Mouse (Mus musculus): ENCODE results near the gene Myh7. TPM values are rescaled to one million over a fixed set of nuclear protein-coding genes. Genes with fewer than 3 reads are reported as not detected.
"Not testable (repeated sequence)": the region's sequence is repeated elsewhere in the genome, so short reads cannot be mapped to it uniquely, and the experiment has no call there.

Myh7 gene
- total and polyA plus RNA-seq, 3 experiments: 0.16 to 0.90 (median 0.17) TPM

- TF ChIP-seq GATA2 (IDR thresholded peaks at IDR 0.05; ENCODE audit: borderline replicate concordance, low read depth, low read length) (no peak), TAL1 (conservative IDR thresholded peaks at IDR 0.05; ENCODE audit: low read depth, low read length) (no peak), GATA1 (IDR thresholded peaks at IDR 0.05; ENCODE audit: borderline replicate concordance, low read length) (no peak), POLR2AphosphoS5 (IDR thresholded peaks at IDR 0.05; ENCODE audit: insufficient replicate concordance, low read depth, low read length) (no peak), CTCF (IDR thresholded peaks at IDR 0.05; ENCODE audit: low read depth, low read length) (no peak)
- Histone ChIP-seq H3K9me3 (replicated peaks) (no peaks in the 10 kb centered on the region), H3K4me1 (ENCODE audit: insufficient read depth, low read depth, low read length) (no peaks in the 10 kb centered on the region), H3K36me3 (replicated peaks) (no peaks in the 10 kb centered on the region), H3K4me3 (ENCODE audit: low read depth, low read length) (no peak overlapping the region), H3K27me3 (ENCODE audit: insufficient read depth, low read length) (peaks cover 25% of the 10 kb centered on the region)
- ATAC-seq (ENCODE audit: extremely low read depth, insufficient number of reproducible peaks, low FRiP score, poor library complexity, severe bottlenecking) (no peak), DNase-seq (ENCODE audit: low spot score) (no peak)
These were observed 7.0 kb upstream of the Myh7 start for GRCm38 (mm10) chr14:55001446-55001845.

DNA sequence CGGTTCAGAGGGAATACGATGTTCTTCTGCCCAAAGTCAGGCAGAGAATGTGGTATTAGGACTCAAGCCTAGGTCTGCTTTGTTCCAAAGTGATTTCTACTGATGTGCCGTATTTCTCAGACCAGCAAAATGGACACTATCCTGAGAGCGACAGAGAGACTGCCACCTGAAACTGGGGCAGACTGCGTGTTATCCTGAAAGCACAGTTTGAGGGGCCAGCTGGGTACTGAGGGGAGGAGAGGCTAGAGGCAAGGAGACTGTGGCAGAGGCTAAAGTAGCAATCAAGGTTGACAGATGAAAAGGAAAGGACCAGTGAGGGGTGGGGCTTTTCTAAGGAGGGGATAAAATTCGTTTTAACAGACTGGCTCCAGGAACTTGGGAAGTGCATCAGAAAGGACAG is 6.4 kb upstream of the Myh7 start:
- Histone ChIP-seq H3K4me1 (ENCODE audit: insufficient read depth, low read depth, low read length) (no peaks in the 10 kb centered on the region), H3K36me3 (replicated peaks) (no peaks in the 10 kb centered on the region), H3K4me3 (ENCODE audit: low read depth, low read length) (no peak overlapping the region), H3K27me3 (ENCODE audit: insufficient read depth, low read length) (peaks cover 25% of the 10 kb centered on the region), H3K9me3 (replicated peaks) (no peaks in the 10 kb centered on the region)
- no peak for DNase-seq (ENCODE audit: low spot score)
- TF ChIP-seq GATA2 (IDR thresholded peaks at IDR 0.05; ENCODE audit: borderline replicate concordance, low read depth, low read length): no peak
- no peak for TF ChIP-seq CTCF (IDR thresholded peaks at IDR 0.05; ENCODE audit: low read depth, low read length)
- no peak for TF ChIP-seq POLR2AphosphoS5 (IDR thresholded peaks at IDR 0.05; ENCODE audit: insufficient replicate concordance, low read depth, low read length)
- TF ChIP-seq GATA1 (IDR thresholded peaks at IDR 0.05; ENCODE audit: borderline replicate concordance, low read length): no peak
- TF ChIP-seq TAL1 (conservative IDR thresholded peaks at IDR 0.05; ENCODE audit: low read depth, low read length): no peak
- ATAC-seq (ENCODE audit: extremely low read depth, insufficient number of reproducible peaks, low FRiP score, poor library complexity, severe bottlenecking): no peak

DNA sequence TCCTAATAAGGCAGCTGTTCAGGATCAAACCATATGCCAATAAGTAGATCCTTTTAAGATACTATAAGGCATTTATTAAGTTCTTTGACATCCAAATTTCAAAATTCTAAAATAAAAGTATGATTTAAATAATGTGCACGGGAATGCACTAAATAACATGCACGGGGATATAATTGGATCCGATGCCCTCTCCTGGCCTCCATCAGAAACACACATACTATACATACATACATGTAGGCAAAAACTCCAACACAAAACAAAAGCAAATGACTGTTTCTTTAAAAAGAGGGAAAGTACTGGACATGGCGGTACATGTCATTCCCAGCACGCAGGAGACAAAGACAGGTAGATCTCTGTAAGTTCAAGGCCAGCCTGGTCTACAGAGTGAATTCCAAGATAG is 5.4 kb upstream of the Myh7 start:
- H3K9me3 ChIP-seq (replicated peaks): not testable (repeated sequence)

GRCm38 (mm10) chr14:54998680-54999079 is 4.3 kb upstream of the Myh7 start:
- no peaks in the 10 kb centered on the region for H3K9me3 ChIP-seq (replicated peaks)
- TF ChIP-seq POLR2AphosphoS5 (IDR thresholded peaks at IDR 0.05; ENCODE audit: insufficient replicate concordance, low read depth, low read length) (no peak), TAL1 (conservative IDR thresholded peaks at IDR 0.05; ENCODE audit: low read depth, low read length) (no peak)
- no peaks in the 10 kb centered on the region for H3K36me3 ChIP-seq (replicated peaks)
- H3K4me1 ChIP-seq (ENCODE audit: insufficient read depth, low read depth, low read length): no peaks in the 10 kb centered on the region
- H3K27me3 ChIP-seq (ENCODE audit: insufficient read depth, low read length): peaks cover 24% of the 10 kb centered on the region; the same call in 1 of the 2 replicates
- H3K4me3 ChIP-seq (ENCODE audit: low read depth, low read length): no peak overlapping the region
- DNase-seq (ENCODE audit: low spot score) (no peak), ATAC-seq (ENCODE audit: extremely low read depth, insufficient number of reproducible peaks, low FRiP score, poor library complexity, severe bottlenecking) (no peak)

More for the DNA sequence above, 5.4 kb upstream of the Myh7 start:
- DNase-seq (ENCODE audit: low spot score); H3K4me3 ChIP-seq (ENCODE audit: low read depth, low read length); H3K36me3 ChIP-seq (replicated peaks); H3K4me1 ChIP-seq (ENCODE audit: insufficient read depth, low read depth, low read length); ATAC-seq (ENCODE audit: extremely low read depth, insufficient number of reproducible peaks, low FRiP score, poor library complexity, severe bottlenecking): not testable (repeated sequence)
- peaks cover 28% of the 10 kb centered on the region; the same call in 1 of the 2 replicates for H3K27me3 ChIP-seq (ENCODE audit: insufficient read depth, low read length)

DNA sequence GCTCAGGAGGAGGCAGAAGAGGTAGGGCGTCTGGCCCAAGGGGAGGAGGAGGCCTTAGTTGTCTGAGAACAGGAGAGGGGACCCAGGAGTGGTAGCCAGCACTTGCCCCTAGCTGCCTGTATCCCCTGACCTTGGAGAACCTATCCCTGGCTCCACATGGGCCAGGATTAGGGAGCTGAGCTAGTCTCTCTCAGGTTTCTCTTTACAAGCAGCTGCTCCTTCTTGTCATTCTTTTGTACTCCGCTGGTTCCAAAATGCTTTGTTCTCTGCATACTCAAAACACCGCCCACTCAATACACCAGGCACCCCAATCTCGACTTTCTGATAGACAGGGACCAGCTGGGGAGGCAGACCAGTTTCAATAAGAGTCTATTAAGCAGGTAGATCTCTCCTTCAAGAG is 2.9 kb upstream of the Myh7 start:
- ATAC-seq (ENCODE audit: extremely low read depth, insufficient number of reproducible peaks, low FRiP score, poor library complexity, severe bottlenecking) (no peak), DNase-seq (ENCODE audit: low spot score) (no peak)
- H3K36me3 ChIP-seq (replicated peaks): no peaks in the 10 kb centered on the region
- H3K4me3 ChIP-seq (ENCODE audit: low read depth, low read length): no peak overlapping the region
- peaks cover 33% of the 10 kb centered on the region; the same call in 1 of the 2 replicates for H3K27me3 ChIP-seq (ENCODE audit: insufficient read depth, low read length)
- no peaks in the 10 kb centered on the region for H3K9me3 ChIP-seq (replicated peaks)
- no peaks in the 10 kb centered on the region for H3K4me1 ChIP-seq (ENCODE audit: insufficient read depth, low read depth, low read length)
- no peak for TF ChIP-seq GATA2 (IDR thresholded peaks at IDR 0.05; ENCODE audit: borderline replicate concordance, low read depth, low read length)
- TF ChIP-seq CTCF (IDR thresholded peaks at IDR 0.05; ENCODE audit: low read depth, low read length): no peak
- TF ChIP-seq GATA1 (IDR thresholded peaks at IDR 0.05; ENCODE audit: borderline replicate concordance, low read length): no peak
- no peak for TF ChIP-seq TAL1 (conservative IDR thresholded peaks at IDR 0.05; ENCODE audit: low read depth, low read length)
- TF ChIP-seq POLR2AphosphoS5 (IDR thresholded peaks at IDR 0.05; ENCODE audit: insufficient replicate concordance, low read depth, low read length): no peak

DNA sequence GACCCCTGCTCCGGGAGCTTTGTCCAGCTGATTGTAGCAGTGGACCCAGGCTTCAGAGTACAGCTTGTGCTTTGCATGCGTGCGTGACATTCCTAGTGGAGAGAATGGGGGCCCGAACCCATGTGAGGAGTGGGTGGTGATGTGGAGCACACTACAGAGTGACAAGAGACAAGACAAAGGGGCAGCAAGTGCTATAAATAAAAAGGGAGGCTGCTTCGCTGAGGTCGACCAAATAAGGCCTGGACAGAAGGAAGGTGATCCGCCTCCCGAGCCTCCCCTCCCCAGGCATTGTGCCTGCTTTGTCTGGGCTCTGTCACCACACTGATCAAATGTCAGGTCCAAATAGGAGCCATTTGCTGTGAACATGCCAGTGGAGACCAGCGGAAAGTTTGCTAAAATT is 2.4 kb upstream of the Myh7 start:
- Histone ChIP-seq H3K36me3 (replicated peaks) (no peaks in the 10 kb centered on the region), H3K4me3 (ENCODE audit: low read depth, low read length) (no peak overlapping the region), H3K4me1 (ENCODE audit: insufficient read depth, low read depth, low read length) (no peaks in the 10 kb centered on the region), H3K27me3 (ENCODE audit: insufficient read depth, low read length) (peaks cover 37% of the 10 kb centered on the region; the same call in 1 of the 2 replicates), H3K9me3 (replicated peaks) (no peaks in the 10 kb centered on the region)
- DNase-seq (ENCODE audit: low spot score) (no peak), ATAC-seq (ENCODE audit: extremely low read depth, insufficient number of reproducible peaks, low FRiP score, poor library complexity, severe bottlenecking) (no peak)
- TF ChIP-seq POLR2AphosphoS5 (IDR thresholded peaks at IDR 0.05; ENCODE audit: insufficient replicate concordance, low read depth, low read length) (no peak), GATA2 (IDR thresholded peaks at IDR 0.05; ENCODE audit: borderline replicate concordance, low read depth, low read length) (no peak), CTCF (IDR thresholded peaks at IDR 0.05; ENCODE audit: low read depth, low read length) (no peak), GATA1 (IDR thresholded peaks at IDR 0.05; ENCODE audit: borderline replicate concordance, low read length) (no peak), TAL1 (conservative IDR thresholded peaks at IDR 0.05; ENCODE audit: low read depth, low read length) (no peak)
